Mouse (Mus musculus): Measurements from ENCODE around the gene Wdr4.
"Not testable (repeated sequence)": the region's sequence is repeated elsewhere in the genome, so short reads cannot be mapped to it uniquely, and the experiment has no call there.

Gene Wdr4

DNA sequence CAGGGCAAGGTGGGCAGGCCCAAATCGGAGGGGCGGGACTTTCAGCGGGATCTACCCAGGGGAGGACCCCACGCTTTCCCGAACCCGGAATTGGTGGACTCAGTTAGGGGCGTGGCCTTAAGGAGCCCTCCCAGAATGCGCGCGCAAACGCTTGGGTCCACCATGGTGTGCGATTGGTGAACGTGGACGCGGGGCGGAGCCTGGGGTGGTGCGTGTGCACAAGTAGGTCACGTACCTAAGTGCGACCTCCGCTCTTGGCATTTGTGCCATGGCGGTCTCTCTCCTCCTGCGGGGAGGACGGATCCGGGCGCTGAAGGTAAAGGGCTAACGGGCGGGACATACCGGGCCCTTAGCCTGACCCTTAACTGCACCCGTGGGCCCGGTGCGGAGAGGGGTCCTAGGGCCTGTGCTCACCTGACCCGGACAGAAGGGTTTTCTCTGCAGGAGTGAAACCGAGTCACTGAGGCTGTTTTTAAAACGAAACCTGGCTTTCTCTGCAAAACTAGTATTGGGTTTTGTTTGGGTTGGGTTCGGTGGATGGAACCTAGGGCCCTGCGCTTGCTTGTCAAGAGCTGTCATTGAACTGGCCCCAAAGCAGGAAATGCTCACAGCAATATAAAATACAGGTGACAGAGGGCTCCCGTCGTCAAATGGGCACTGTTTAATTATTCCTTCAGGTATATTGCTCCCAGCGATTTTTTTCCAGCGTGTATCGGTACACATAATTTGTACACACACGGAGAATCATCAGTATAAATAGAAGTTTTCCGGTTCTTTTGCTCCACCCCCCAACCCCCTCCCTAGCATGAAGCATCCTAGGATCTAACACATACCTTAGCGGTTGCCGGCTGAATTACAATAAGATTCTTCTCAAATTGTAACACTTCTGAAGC, at the start of gene Wdr4, which contains the start of gene Ndufv3:
TSS of gene Wdr4 (minus strand) at position 35 of the 893 bp plus-strand sequence.
TSS of gene Ndufv3 (plus strand) at position 170 of the 893 bp plus-strand sequence.
- DNase-seq = peak; percentile 99

DNA sequence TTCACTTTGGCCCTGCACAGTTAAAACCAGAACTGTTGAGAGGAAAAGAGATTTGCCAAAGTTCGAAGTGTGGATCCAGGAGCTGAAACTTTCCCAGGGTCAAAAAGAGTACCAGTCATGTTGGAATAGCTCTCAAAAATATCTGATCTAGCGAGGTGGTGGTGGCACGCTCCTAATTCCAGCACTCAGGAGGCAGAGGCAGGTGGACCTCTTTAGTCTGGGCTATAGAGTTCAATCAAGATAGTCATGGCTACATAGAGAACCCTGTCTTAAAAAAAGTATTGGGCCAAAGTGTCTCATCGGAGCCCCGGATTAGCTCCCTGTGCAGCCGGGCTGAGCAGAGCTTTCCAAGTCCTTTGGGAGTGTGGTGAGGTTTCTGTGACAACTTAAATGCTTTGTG, 46.5 kb upstream of the Wdr4 start:
- DNase-seq = no peak

DNA sequence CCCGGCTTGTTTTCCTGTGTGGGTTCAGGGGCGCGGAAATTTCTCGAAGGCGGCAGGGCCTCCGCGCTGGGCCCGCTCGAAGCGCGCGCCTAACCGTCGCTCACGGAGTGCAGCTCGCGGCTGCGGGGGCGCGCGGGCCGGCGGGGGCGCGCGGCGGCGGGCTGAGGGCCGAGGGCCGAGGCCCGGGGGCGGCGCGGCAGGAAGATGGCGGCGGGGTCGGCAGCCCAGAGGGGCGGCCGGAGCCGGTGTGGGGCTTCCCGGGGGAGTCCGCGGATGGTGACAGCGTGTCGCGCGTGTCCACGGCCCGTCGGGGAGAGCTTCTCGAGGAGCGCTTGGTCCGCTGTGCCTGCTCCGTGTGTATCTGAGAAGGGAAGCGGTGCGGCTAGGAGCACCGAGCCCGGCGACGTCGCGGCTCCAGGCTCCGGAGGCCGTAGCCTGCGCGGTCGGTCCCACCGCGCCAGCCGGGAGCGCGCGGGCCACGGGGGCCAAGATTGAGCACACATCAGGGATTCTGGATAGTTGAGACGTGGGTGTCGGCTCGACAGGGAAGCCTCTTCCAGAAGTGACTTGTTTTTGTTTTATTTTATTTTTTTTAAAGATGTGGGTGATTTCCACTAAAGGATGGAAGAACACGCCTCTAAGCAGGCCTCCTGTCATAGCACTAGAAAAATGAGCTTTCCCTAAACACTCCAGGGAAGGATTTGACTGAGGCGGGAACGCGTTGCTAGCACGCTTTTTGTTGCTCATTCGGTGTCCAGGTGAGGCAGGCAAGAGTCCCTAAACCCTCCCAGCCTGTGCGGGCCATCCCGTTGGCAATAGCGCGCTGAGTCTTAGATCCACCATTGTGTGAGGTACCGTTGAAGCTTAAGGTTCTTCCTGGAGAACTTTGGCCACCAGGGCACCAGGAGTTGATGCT, 45.6 kb upstream of the Wdr4 start:
- peak; percentile 81 for DNase-seq

DNA sequence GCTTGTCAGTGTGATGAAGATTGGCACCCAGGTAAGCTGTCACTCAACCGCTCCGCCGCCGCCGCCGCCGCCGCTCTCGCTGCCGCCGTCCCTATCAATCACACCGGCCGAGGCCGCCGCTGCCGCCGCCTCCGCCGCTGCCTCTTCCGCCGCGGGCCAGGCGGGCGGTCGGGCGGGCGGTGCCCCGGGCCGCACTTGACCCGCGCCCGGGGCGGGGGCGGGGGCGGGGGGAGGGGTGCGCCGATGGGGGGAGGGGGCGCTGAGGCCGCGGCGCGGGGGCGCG, 45.0 kb upstream of the Wdr4 start:
- DNase-seq = no peak

DNA sequence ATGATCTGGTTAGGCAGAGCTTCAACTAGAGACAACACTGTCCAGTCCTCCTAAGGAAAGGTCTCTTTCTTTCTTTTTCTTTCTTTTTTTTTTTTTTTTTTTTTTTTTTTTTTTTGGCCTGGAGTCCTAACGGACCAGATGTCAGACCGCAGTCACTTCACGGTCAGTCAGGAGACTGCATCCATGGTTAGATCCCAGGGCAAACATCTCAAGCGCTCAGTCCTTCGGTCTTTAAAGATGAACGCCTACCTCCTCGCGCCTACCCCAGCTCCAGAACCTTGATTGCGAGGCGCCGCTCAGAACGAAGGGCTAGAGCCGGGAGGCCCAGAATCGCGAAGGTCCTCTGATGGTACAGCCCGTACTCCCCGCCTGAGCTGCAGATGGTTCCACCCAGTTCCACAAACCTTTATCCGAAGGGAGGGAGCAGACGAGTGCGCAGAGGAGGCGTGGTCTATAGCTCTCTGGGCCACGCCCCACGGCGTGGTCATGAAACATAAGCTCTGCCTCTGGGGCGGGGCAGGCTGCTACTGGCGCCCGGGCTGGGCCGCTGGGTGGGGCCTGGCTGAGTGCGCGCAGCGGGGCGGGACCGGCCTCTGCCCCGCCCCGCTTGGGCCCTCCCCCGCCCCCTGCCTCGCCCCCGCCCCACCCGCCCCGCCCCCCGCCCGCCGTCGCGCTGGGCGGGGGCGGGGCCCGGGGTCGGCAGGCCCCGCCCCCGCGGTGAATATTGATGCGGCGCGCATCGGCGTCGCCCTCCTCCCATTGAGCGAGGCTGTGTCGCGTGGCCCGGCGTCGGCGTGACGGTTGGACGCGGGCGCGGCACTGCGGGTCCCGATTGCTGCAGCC, 44.5 kb upstream of the Wdr4 start, which contains the start of gene Pknox1:
TSS of gene Pknox1 (plus strand) at position 720 of the 843 bp plus-strand sequence.
- peak; percentile 98 to 99 for DNase-seq

DNA sequence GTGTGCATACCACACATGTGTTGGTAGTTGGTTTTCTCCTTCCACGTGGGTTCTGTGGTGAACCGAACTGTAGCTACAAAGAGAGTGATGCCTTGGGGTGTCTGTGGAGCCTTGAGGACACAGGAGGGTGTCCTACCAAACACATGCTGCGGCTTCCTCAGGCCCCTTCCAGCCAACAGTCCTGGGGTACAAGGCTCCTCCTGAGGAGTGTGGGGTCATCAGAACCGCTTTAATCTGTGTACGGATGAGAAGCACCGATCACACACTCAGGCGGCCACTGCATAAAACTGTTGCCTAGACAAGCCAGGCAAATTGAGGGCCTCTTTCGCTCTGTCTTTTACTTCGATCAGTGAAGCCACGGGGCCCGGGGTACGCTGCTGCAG, 43.8 kb upstream of the Wdr4 start:
- peak; percentile 65 to 68 for DNase-seq

DNA sequence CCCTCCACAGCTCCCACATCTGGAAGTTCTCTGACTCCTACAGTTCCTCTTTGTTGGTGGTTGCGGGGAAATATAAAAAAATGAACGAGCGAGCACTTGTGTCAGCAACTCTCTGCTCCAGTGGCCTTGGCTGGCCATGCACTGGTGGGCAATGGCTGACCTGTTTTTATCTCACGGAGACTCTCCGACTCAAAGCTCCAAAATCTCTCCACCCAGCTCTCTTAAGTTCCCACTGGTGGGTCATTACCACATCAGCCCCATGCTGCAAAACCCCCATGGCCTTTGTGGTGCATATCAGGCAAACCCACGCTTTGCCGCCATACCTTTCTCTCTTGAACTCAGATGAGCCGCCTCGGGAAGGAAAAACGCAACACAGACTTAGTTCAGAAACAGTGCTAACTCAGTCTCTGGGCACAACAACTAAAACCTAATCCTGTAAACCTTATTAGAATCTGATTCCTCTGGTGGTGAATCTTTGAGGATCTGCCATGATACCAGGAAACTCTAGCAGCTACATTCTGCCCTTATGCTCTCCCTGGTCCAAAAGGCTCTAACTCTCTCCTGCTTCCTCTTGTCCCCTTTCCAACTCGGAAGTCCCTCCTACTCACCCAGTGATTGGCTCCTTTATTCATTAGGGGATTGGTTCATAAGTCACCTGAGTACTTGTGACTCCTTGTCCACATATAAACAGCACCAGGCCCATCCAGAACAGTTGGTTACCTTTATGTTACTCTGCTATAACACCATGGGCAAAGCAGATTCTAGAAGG, 39.4 kb upstream of the Wdr4 start:
- no peak for DNase-seq

DNA sequence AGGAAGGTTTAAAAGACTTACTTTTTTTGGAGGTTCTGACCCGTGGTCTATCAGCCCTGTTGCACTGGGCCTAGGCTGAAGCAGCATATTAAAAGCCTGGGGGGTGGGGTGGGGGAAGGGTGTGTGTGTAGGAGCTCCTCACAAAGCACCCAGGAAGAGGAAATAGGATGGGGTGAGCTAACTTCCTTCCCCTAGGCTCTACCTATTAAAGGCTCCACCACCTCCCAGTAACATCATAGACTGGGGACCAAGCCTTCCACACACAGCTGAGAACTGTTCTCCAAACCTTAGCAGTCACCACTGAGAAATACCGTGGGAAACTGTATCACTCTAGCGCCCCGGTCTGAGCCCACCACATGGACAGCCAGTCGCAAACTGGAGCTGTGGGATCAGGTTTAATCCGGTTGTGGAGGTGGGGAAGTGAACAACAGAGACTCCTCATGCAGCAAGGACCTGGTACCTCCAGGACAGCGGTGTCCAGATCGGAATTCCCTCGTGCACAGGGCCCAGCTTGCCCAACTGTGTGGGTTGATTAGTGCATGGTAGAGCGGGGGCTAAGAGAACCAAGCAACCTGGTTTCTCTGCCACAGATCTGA, 38.3 kb upstream of the Wdr4 start:
- no peak for DNase-seq

DNA sequence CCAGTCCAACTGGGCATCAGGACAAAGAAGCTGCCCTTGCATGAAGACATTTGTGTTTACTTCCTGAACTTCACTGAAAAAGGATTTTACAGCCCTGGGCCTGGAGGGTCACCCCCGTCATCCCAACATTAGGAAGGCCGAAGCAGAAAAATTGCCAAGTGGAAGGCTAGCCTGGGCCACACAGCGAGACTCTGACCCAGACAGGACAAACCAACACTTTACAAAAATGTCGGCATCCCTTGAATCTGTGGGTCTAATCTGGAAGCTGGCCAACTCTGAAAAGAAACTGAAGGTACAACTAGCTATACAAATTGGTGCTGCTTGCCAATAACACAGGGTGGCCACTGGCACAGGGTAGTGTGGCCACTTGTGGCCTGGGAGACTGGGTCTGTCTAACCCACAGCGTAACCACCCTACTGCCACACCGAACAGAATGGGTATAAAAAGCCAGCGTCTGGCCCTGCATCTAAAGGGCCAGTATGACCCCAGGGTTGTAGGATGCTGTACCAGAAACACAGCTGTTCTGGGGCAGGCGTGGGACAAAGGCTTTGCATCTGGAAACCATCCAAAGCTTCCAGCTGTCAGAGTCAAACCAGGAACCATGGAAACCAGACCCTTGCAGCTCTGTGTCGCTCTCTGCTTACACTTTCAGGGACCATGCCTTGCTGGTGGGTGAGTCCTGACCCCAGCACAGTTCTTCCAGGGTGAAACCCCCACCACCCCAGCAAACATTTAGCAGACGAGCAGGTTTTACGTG, 37.5 kb upstream of the Wdr4 start:
- no peak for DNase-seq

DNA sequence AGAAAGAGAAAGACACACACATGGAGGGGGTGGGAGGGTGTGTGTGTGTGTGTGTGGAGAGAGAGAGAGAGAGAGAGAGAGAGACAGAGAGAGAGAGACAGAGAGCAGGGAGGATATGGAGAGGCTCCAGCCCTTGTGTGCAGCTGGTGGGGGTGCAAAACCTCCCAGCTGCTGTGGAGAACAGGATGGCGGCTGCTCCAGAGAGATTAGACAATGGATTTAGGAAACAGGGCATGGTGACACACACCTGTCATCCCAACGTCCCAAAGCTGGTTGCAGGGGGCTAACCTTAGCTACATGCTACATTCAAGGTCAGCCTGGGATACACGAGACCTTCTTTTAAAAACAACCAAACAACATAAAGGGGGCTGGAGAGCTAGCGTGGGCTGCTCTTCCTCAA, 36.5 kb upstream of the Wdr4 start:
- no peak for DNase-seq

DNA sequence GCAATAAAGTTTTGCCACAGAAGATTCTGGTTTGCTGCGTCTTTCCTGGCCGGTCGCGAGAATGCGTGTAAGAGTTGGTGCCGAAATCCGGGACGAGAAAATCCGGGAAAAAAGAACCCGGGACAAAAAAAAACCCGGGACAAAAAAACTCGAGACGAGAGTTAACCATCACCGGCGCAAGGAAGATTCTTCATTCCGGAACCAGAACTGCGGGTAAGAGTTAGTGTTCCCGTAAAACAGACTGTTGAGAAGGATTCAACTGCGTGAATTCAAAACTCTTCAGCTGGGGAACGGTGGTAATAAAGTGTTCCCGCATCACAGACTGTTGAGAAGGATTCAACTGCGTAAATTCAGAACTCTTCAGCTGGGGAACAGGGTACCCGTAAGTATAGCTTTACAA, 32.8 kb upstream of the Wdr4 start:
- DNase-seq = not testable (repeated sequence)

DNA sequence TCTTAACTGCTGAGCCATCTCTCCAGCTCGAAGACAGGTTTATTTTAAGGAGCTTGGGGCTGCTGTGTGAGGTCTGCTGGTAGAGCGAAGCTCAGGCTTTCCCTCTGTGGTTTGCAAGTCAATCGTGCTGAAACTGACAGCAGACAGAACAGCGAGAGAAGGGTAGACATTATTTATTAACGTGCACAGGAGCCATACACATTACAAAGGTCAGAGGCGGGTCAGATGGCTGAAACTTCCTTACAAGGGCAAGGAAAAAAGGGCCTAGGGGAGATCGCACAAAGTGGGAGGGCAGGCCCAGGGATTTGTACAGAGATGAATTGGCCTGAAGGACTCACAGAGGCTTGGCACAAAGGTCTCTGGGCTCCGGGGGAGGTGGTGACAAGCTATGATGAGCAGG, 29.6 kb upstream of the Wdr4 start:
- no peak for DNase-seq

DNA sequence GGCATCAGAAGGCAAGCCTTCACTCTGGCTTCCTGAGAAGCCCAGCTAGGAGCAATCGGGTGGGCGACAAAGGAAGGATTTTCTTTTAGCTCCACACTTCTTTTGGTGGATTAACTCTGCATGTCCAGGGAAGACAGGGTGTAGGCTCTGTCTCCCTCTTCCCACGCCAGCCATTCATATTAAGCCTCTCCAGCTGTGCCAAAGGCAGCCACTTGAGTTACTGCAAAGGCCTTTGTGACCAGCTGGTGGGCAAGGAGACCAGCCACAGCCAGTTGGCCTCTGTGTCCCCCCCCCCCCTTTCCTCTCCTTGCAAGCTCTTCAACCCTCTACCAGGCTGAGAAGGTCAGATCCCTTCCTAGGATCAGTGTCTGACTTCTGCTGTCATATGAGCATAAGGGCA, 28.2 kb upstream of the Wdr4 start:
- no peak for DNase-seq

DNA sequence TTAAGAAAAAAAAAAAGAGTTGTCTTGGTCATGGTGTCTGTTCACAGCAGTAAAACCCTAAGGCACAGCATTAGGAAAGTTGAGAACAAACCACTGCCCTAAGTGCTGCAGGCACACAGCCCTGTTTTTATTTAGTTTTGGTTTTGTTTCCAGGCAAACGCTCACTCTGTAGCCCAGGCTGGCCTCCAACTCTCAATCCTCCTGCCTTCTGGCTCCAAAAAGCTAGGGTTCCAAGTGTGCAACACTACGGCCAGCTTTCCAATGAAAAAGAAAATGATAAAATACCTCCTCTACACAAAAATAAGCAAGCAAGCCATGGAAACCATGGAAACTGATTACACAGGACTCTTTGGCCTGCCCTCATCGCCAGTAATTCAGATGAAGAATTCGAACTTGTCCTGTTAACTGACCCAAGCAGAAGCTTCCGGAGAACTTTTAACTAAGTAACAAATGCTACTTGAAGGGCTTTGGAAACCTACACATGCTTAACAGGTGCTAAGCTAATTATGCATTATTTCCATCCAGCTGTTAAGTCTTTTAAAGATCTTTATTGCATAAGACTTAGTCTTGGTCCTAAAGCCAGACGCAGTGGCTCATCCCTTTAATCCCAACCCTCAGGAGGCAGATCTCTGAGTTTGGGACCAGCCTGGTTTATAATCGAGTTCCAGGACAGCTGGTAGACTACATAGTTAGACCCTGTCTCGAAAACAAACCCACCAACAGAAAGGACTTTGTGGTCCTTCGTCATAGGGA, 26.8 kb upstream of the Wdr4 start:
- DNase-seq = no peak

DNA sequence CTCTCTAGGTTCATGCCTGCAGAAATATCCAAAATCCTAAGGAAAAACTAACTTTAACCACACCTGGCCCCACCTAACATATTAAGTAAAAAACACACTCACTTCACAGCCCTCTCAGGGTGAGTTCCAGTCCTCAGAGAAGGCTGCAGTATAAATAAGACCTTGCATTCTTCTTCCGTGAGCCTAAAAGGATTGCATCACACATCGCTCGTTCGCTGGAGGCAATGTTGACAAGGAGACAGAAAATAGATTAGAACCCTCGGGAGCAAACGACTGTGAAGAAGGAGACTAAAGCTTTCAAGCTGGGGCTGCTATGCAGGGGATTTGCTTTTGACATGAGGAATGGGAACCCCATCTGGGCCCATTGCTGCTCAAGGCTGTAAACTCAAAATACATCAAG, 23.8 kb upstream of the Wdr4 start:
- no peak for DNase-seq

DNA sequence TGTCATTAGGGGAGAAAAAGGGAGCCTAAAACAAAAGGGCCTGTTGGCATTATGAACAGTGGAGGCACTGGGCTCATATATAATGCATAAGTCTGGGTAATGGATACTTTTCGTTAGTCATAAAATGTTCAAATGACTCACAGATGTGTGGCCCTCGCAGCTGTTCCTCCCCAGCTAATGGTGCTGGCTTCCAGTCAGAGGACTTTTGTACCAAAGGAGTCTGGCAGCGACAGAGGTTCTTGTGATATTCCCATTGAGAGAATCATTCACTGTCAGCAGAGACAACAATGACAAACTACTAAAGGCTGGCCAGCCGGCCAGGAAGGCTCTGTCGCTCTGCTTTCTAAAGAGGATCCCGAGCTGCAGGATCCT, 21.7 kb upstream of the Wdr4 start:
- DNase-seq = no peak

DNA sequence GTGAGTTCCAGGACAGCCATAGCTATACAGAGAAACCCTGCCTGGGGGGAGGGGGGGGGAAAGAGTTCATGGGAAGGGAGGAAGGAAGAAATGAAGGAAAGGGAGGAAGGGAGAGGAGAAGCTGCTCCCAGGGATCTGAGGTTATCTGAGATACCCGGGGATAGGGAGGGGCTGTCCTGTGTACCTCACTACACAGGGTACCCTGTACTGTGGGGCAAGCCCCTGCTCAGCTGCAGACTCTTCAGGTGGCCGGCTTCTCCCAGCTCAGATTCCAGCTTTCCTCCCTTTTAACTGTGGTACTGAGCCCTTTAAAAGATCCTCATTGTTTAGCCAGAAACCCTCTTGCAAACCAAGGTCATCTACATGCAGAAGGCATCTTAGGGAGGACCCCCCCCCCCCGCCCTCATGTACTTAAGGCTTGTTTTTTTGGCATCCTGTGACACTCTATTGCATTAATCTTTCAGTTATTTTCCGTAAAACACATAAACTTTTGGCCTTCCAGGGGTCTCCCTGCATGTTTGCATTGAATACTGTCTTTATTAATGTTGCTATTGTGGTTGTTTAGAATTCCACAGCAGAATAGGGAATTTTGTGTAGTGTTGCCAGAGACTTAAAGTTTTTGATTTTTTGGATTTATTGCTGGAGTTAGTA, 21.2 kb upstream of the Wdr4 start:
- DNase-seq = no peak

DNA sequence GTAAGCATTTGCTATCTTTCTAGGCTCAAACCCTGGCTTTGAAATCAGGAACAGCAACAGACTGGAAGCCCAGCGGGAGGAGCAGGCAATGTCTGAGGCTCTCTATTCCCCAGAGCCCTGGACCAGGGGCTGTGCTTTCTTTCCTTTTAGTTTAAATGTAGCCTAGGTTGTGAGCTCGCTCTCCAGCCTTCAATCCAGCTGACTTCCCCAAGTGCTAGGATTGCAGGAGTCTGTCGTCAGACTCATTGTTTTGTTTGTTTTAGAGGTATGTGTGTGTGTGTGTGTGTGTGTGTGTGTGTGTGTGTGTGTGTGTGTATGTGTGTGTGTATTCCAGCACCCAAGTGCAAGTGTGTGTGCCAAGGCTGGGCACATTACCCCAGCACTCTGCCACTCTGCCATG, 20.3 kb upstream of the Wdr4 start:
- DNase-seq = no peak

DNA sequence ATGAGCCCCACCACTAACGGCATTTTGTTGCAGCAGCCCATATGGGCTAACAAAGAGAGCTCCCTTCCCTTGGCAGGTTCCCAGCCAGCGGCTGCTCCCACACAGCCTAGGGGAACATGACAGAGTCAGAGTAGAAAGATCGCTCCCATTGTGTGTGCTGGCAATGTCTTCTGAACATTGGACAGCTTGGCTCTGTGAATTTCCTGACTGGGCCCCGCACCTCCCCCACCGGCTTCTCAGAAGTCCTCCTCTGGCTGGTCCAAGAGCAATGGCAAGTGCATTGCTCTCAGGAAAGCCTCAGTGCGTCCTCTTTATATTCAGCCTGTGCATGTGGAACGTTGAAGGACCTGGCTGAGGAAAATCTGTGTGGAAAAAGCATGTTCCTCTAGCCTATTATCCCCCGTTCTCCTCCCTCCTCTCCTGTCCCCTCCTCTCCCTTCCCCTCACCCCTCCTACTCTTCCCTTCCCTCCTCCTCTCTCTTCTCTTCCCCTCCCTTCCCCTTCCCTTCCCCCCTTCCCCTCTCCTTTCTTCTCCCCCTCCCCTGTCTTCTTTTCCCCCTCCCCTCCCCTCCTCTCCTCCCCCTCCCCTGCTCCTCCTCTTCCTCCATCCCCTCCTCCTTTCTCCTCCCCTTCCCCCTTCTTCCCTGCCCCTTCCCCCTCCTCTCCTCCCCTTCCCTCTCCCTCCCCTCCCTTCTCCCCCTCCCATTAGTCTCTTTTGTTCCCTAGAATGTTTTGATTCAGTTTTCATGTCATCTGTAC, 16.3 kb upstream of the Wdr4 start:
- DNase-seq = peak; percentile 55 to 71
